Mouse (Mus musculus): ENCODE data around the gene Disp1.

Gene Disp1

GRCm38 (mm10) chr1:183120341-183120923, 100.9 kb downstream of the Disp1 start:
- peak; percentile 90 for DNase-seq

GRCm38 (mm10) chr1:183117827-183118825, 103.2 kb downstream of the Disp1 start:
- DNase-seq = peak; percentile 90

DNA sequence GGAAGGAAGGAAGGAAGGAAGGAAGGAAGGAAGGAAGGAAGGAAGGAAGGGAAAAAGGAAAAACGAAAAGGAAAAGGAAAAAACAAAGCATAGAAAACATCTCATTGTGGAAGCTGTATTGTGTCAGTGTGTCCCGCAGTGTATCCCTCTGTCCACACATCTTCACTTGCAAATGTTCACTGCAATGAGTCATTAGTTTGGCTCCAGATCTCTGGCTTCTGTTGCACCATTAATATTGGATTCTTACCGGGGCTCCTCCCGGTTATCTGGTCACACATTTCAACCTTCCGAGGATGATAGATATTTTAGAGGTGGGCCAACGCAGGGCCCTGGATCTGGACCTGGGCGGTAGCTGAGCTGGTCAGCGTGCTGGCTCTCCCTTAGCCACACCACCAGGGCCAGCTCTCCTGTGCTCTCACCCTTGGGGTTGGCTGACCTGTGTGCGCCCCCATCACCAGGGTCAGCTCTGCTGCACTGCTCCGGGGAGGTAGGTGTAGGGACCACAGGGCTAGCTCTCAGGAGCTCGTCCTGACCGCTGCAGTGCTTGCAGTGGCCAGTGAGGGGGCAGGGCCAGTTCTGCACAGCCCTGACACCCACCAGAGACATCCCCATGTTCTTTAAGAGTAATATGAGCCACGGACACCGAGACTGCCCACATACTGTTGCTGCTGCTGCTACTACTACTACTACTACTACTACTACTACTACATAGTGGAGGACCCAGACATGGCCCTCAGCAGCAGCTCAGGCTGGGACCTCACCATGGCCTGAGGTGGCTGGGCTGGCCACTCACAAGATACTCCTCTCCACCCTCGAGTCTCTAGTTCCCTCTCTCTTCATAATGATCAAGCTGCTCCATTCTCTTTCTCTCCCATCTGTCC, 104.1 kb downstream of the Disp1 start:
- peak; percentile 94 for DNase-seq

- DNase-seq = no peak
These were observed 104.9 kb downstream of the Disp1 start for GRCm38 (mm10) chr1:183116441-183116840.

DNA sequence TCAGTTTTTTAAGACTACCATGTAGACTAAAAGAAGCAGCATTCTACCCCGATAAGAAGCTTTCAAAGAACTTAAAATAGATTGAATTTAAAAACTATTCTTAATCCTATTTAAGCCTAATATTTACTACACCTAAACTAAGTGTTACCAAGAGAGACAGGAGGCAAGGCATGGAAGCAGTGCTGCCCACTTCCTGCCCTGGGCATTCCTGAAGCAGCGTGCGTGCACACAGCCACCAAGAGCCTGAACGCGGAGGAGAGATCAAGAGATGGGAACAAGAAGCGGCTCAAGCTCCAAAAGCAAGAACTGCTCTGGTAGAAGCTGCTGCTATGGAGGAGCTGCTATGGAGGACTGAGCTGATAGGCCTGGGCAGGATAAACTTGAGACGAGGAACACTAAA, 106.2 kb downstream of the Disp1 start:
- DNase-seq = no peak

GRCm38 (mm10) chr1:183114554-183114953, 106.8 kb downstream of the Disp1 start:
- DNase-seq = no peak

DNA sequence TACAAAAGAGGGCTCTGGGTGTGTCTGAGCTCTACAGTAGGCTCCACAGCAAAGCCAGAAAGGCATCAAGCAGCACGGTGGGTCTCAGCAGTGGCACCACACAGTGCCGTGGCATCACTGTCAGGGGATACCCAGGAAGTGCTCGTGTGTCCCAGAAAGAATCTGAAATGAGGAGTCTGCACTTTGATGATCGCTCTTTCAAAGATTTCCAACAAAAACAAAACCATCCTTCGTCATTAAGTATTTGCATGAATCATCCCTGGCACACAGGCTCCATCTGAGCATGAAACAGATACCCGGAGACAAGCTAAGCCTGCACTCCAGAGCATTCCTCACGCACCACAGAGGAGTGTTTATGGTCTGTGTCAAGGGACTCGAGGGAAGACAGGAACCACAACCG, 107.8 kb downstream of the Disp1 start:
- DNase-seq = no peak

DNA sequence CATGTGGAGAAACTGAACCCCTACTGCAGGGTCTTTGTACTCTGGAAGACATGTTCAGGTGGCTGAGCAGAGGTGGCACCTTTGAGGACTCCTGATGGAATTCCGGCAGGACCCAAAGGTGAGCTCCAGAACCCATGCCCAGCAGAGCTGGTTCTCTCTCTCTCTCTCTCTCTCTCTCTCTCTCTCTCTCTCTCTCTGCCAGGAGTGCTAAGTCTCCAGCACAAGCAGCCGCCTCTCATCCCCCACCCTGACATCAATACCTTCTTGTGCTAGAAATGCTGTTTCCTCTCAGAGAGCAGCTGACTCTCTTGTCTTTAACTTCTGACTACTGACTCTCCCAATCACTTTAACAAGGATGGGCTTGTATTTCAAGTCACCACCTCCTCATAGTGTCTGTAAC, 113.8 kb downstream of the Disp1 start:
- DNase-seq = peak; percentile 5

- DNase-seq = no peak
These were observed 116.6 kb downstream of the Disp1 start for GRCm38 (mm10) chr1:183104696-183105095.

DNA sequence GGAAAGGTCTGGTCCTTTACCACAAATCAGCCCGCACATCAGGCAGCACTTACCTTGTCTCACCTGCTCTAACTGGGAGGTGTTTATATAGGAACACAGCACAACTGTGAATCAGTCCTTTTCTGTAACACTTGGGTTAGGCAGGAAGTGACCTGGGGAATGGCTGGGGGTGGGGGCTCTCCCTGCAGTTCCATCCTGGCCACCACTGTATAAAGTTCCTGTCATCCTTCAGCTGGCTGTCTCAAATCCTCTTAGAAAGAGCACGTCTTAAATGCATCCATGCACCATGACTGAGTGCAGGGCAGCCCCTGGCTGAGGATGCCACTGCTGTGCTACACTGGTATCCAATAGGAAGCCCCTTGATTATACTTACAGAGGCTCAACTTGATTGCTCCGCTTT, 118.5 kb downstream of the Disp1 start:
- DNase-seq = no peak

DNA sequence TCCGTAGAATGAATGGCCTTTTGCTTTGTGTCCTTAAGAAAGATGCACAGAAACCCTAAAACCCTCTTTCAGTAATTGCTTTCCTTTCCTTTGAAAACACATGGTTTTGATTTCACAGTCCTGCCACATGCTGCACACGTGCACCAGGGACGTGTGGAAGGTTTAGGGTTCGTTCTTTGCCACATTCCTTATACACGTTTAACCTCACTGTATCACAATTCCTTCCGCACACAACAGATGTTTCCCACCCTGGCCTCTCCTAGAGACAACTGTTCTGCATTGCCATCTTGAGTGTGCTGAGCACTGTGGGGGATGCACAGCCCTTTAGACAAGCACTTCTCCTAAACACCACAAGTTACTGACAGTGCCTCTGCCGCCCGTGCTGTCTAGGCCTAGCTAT, 119.2 kb downstream of the Disp1 start:
- DNase-seq = no peak

DNA sequence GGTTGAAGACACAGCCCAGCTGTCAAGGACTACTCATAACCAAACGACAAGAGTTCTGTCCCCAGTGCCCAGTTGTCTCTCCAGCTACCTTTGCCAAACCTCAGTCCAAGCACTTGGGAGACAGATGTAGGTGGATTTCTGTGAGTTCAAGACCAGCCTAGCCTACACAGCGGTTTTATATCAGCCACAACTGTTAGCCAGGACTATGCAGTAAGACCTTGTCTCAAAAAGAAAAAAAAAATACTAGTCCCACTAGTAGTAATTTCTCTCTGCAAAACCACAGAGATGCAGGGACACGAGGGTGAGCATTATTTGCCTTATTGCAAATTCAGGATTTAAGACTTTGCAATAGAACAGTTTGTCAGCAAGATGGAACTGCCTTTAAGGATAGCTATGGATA, 120.0 kb downstream of the Disp1 start:
- peak; percentile 57 for DNase-seq

GRCm38 (mm10) chr1:183100245-183100644, 121.1 kb downstream of the Disp1 start:
- DNase-seq = no peak

DNA sequence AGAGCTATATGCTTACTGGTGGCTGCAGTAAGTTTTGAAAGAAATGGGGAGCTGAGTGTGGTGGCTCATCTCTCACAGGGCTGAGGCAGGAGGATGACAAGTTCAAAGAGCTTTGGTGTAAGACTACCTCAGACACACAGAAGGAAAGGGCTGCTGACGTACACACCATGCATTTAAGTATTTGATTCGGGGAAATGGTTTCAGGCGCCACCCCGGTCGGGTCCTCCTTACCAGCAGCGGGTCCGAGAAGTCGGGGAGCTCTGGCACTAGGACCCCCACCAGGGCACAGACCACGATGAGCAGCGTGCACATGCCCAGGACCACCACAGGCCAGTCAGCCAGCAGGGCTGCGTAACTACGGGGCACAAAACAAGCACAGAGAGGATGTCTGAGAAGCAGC, 121.6 kb downstream of the Disp1 start:
- DNase-seq = peak; percentile 86

DNA sequence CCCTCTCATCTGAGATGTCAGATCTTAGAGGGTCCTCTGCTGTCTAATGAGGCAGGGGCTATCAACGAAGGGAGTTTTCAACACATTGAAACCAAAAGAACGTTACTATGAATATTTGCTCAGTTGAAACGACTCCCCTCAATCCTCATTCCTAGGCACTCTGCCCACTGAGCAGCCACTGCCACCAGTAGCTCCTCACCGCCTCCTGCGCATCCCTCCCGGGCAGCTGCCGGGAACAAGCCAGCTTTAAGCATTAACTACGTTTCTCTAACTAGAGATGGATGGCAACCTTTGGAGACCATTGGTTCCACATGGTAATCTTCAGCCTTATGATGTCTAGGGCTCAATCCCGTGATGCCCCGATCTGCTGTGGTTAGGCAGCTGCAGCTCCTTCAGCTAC, 123.7 kb downstream of the Disp1 start:
- DNase-seq = peak; percentile 76

GRCm38 (mm10) chr1:183095454-183096088, 125.8 kb downstream of the Disp1 start:
- peak; percentile 87 for DNase-seq

DNA sequence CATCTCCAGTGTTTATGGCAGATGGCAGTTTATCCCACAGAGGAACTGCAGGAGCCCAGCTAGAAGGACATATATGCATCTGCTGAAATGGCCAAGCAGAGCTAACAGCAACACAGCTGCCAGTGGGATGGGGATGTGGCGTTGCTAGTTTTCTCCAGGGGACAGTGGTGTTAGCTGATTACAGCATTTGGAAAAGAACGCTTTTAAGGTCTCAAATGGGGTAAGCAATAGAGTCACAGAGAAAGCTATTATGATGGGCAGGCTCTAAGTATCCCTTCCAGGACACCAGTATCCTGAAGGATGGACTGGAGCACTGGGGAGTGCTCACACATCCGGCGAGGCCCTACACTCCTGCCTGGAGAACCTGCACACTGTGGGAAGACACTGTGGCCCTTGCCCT, 129.0 kb downstream of the Disp1 start:
- DNase-seq = peak; percentile 80

- peak; percentile 71 for DNase-seq
These were observed 130.1 kb downstream of the Disp1 start for GRCm38 (mm10) chr1:183091203-183091602.

DNA sequence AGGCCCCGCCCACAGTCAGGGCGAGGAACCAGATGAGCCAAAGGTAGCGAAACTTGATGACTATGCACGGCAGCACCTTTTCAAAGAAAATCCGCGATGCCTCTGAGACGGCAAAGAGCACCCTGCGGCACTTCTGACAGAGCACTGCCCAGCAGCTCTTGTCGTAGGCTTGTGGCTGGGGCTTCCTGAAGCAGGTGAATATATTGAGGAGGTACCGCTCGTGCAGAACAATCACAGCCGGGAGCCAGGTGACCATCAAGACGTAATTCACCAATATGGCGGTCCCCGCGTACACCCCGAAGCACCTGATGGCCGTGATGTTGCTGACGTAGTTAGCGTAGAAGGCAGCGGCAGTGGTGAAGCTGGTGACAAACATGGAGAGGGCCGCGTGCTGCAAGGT, 132.7 kb downstream of the Disp1 start:
- DNase-seq = peak; percentile 84

- DNase-seq = peak; percentile 72
These were observed 134.5 kb downstream of the Disp1 start for GRCm38 (mm10) chr1:183086843-183087242.

GRCm38 (mm10) chr1:183084085-183085050, 137.0 kb downstream of the Disp1 start:
- DNase-seq = peak; percentile 92
